Mouse (Mus musculus): ENCODE measurements around the gene Gm45837.
A peak's percentile ranks its signal among the peaks of the same experiment; 100 is the strongest.

DNA sequence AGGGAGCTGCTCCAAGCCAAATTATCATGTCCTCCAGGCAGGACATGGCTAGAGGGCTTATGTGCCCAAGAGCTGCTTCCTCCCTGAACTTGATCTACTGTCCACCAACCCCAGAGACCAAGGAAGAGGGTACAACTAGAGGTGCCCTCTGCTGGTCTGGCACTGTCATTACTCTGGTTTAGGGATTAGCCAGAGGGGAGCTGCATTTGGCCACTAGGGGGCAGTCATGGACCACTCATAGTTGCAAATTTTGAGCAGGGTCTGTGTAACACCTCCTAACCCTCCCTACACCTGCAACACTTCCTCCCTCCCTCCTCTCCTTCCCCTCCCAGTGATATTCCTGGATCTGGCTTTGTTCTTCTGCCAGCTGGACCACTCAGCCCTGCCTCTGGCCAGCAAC lies 2.1 kb downstream of the Gm45837 start:
- peak in 2 of 3 experiments; percentile 98 to 99 for TF ChIP-seq CTCF (IDR thresholded peaks at IDR 0.05 in 2 of 3, conservative IDR thresholded peaks at IDR 0.05 in 1 of 3; ENCODE audit: control insufficient read depth in 1 of 3, insufficient read depth in 1 of 3, low read depth in 2 of 3, low read length in 3 of 3, poor library complexity in 1 of 3, severe bottlenecking in 1 of 3)
- no peak for TF ChIP-seq MYC (IDR thresholded peaks at IDR 0.05; ENCODE audit: low read depth, low read length)
- no peak for TF ChIP-seq CHD1 (IDR thresholded peaks at IDR 0.05; ENCODE audit: low read depth, low read length)

All from MEL (cell line).